Mouse (Mus musculus): ENCODE results near the gene Ppp4c. TPM values are rescaled to one million over a fixed set of nuclear protein-coding genes. Genes with fewer than 3 reads are reported as not detected.

Gene Ppp4c
- polyA plus RNA-seq, 1 experiment = 111 TPM

DNA sequence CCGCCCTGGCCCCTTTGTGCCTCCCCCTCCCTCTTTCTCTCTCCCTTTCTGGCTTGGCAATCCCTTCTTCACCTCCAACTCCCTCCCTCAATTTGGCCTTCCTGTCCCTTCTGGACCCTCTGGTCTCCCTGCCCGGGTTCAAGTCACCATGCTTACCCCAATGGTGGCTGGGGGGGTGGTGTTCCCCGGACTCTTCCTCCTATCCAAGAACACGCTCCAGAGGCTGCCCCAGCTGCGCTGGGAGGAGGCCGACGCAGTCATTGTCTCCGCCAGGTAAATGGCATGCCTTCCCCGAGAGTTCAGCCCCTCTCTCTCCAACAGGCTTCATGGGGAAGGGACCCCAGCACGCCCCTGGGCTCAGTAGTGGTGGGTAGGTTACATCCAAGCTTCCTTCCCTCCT lies 31.6 kb upstream of the Ppp4c start:
- peak overlapping the region; percentile 34; the same call in 1 of the 2 replicates for H3K9ac ChIP-seq (ENCODE audit: low read depth, poor library complexity, severe bottlenecking)
- H3K27me3 ChIP-seq (ENCODE audit: control insufficient read depth, insufficient read depth, low read length, poor library complexity, severe bottlenecking) = no peaks in the 10 kb centered on the region
- H3K4me3 ChIP-seq (ENCODE audit: low read depth, low read length) = peak overlapping the region; percentile 3
- TF ChIP-seq EP300 (IDR thresholded peaks at IDR 0.05; ENCODE audit: insufficient read depth, low read depth, low read length) (no peak), CTCF (IDR thresholded peaks at IDR 0.05; ENCODE audit: low read depth, low read length) (no peak), POLR2A (IDR thresholded peaks at IDR 0.05; ENCODE audit: insufficient read depth, low read length) (no peak)
- H3K4me1 ChIP-seq (ENCODE audit: control insufficient read depth, insufficient read depth, low read length) = peaks cover 11% of the 10 kb centered on the region
- H3K9me3 ChIP-seq (replicated peaks; ENCODE audit: control insufficient read depth, insufficient read depth, low read length, poor library complexity, severe bottlenecking) = no peaks in the 10 kb centered on the region
- H3K27ac ChIP-seq (ENCODE audit: insufficient read depth, low read length) = no peak overlapping the region
- H3K36me3 ChIP-seq (ENCODE audit: control insufficient read depth, insufficient read depth, low read length, poor library complexity, severe bottlenecking) = no peaks in the 10 kb centered on the region

DNA sequence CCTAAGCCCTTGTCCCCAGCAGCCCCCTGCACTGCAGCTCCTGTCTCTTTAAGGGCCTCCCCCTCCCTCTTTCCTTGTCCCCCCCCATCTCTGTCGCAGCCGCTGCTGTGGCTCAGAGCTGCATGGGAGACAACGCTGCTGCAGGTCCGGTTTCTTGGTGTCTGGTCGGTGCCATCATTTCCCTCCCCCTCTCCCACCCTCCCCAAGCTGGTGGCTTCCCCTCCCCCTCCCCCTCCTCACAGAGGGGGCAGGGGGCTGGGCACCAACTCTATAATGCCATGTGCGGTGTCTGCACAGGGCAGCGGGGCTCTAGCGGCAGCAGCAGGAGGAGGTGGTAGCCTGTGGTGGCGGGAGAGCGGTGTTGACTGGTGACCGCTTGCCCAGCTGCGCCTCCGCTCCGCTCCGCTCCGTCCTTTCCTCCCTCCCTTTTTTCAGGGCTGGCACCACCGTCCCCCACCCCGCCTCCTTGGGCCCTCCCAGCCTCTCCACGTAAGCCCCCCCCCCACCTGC lies 31.0 kb upstream of the Ppp4c start:
- Histone ChIP-seq H3K27ac (ENCODE audit: insufficient read depth, low read length) (no peak overlapping the region), H3K4me3 (ENCODE audit: low read depth, low read length) (peak overlapping the region; percentile 56), H3K36me3 (ENCODE audit: control insufficient read depth, insufficient read depth, low read length, poor library complexity, severe bottlenecking) (no peaks in the 10 kb centered on the region), H3K4me1 (ENCODE audit: control insufficient read depth, insufficient read depth, low read length) (peaks cover 10% of the 10 kb centered on the region), H3K9me3 (replicated peaks; ENCODE audit: control insufficient read depth, insufficient read depth, low read length, poor library complexity, severe bottlenecking) (no peaks in the 10 kb centered on the region), H3K9ac (ENCODE audit: low read depth, poor library complexity, severe bottlenecking) (peak overlapping the region; percentile 34), H3K27me3 (ENCODE audit: control insufficient read depth, insufficient read depth, low read length, poor library complexity, severe bottlenecking) (no peaks in the 10 kb centered on the region)
- no peak for TF ChIP-seq CTCF (IDR thresholded peaks at IDR 0.05; ENCODE audit: low read depth, low read length)
- no peak for TF ChIP-seq POLR2A (IDR thresholded peaks at IDR 0.05; ENCODE audit: insufficient read depth, low read length)
- no peak for TF ChIP-seq EP300 (IDR thresholded peaks at IDR 0.05; ENCODE audit: insufficient read depth, low read depth, low read length)

DNA sequence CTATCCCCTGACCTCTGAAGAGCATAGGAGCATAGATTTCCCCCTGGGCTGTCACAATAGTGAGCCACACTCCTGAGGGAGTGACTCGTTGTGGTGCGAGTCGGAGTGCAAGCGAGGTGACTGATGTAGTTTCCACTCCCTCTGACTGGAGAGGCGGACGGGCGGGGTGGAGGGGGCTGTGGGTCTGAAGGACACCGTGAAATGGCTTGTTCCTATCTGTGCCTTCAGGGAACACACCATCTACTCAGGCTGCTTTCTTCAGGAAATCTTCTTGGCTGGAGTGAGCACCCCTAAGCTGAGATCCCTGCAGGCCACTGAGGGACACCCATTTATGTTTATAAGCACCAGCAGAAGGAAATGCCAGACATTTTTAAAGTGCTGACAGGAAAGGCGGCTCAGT lies 30.4 kb upstream of the Ppp4c start:
- Histone ChIP-seq H3K36me3 (ENCODE audit: control insufficient read depth, insufficient read depth, low read length, poor library complexity, severe bottlenecking) (no peaks in the 10 kb centered on the region), H3K9me3 (replicated peaks; ENCODE audit: control insufficient read depth, insufficient read depth, low read length, poor library complexity, severe bottlenecking) (no peaks in the 10 kb centered on the region), H3K4me1 (ENCODE audit: control insufficient read depth, insufficient read depth, low read length) (peaks cover 10% of the 10 kb centered on the region), H3K27me3 (ENCODE audit: control insufficient read depth, insufficient read depth, low read length, poor library complexity, severe bottlenecking) (no peaks in the 10 kb centered on the region), H3K9ac (ENCODE audit: low read depth, poor library complexity, severe bottlenecking) (peak overlapping the region; percentile 34), H3K4me3 (ENCODE audit: low read depth, low read length) (no peak overlapping the region), H3K27ac (ENCODE audit: insufficient read depth, low read length) (no peak overlapping the region)
- TF ChIP-seq EP300 (IDR thresholded peaks at IDR 0.05; ENCODE audit: insufficient read depth, low read depth, low read length) (no peak), CTCF (IDR thresholded peaks at IDR 0.05; ENCODE audit: low read depth, low read length) (no peak), POLR2A (IDR thresholded peaks at IDR 0.05; ENCODE audit: insufficient read depth, low read length) (no peak)

DNA sequence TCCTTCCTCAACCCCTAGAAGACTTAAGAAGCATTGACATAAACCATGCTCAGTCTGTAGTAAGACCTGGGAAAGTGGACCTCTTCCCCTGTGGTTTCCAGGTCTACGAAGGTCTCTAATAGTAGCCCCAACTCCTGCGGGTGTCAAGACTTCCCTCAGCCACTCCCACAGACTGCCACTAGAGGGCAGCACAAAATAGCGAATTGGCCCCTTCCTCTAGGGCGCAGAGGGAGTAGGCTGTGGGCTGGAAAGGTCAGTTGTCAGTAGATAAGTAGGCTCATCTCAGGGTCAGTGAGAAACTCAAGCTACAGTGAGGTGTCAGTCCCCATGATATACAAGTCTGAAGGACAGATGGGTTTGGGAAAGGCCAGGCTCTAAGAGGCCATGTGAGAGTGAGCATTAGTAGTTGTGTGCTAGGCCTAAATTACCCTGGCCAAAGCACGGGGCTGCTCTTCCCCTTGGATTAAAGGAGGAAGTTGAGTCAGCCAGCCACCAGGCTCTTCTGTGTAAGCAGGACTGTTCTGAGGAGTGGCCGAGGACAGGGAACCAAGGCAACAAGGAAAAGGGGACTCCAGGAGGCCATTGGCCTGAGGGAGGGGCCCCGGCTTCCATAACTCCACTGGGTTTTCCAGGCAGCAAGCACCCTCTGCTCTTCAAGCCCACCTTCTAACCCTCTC lies 29.7 kb upstream of the Ppp4c start:
- H3K9ac ChIP-seq (ENCODE audit: low read depth, poor library complexity, severe bottlenecking) = no peak overlapping the region

DNA sequence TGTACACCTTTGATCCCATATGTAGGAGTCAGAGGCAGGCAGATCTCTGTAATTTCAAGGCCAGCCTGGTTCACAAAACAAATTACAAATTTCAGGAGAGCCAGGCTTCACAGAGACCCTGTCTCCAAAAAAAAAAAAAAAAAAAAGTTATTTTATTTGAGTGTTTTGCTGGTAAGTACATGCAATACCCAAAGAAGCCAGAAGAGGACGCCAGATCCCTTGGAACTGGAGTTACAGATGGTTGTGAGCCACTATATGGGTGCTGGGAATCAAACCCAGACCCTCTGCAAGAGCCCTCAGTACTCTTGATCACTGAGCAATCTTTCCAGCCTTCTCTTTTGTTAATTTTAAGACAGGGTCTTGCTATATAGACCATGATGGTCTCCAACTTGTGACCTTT lies 26.5 kb upstream of the Ppp4c start:
- TF ChIP-seq POLR2A (IDR thresholded peaks at IDR 0.05; ENCODE audit: insufficient read depth, low read length) = no peak
- no peak for TF ChIP-seq CTCF (IDR thresholded peaks at IDR 0.05; ENCODE audit: low read depth, low read length)
- no peak for TF ChIP-seq EP300 (IDR thresholded peaks at IDR 0.05; ENCODE audit: insufficient read depth, low read depth, low read length)
- Histone ChIP-seq H3K9me3 (replicated peaks; ENCODE audit: control insufficient read depth, insufficient read depth, low read length, poor library complexity, severe bottlenecking) (no peaks in the 10 kb centered on the region), H3K4me3 (ENCODE audit: low read depth, low read length) (no peak overlapping the region), H3K4me1 (ENCODE audit: control insufficient read depth, insufficient read depth, low read length) (peaks cover 13% of the 10 kb centered on the region), H3K36me3 (ENCODE audit: control insufficient read depth, insufficient read depth, low read length, poor library complexity, severe bottlenecking) (no peaks in the 10 kb centered on the region), H3K27ac (ENCODE audit: insufficient read depth, low read length) (no peak overlapping the region), H3K9ac (ENCODE audit: low read depth, poor library complexity, severe bottlenecking) (no peak overlapping the region), H3K27me3 (ENCODE audit: control insufficient read depth, insufficient read depth, low read length, poor library complexity, severe bottlenecking) (no peaks in the 10 kb centered on the region)

More for the DNA sequence above, 29.7 kb upstream of the Ppp4c start:
- Histone ChIP-seq H3K9me3 (replicated peaks; ENCODE audit: control insufficient read depth, insufficient read depth, low read length, poor library complexity, severe bottlenecking) (no peaks in the 10 kb centered on the region), H3K4me3 (ENCODE audit: low read depth, low read length) (no peak overlapping the region), H3K27me3 (ENCODE audit: control insufficient read depth, insufficient read depth, low read length, poor library complexity, severe bottlenecking) (no peaks in the 10 kb centered on the region), H3K4me1 (ENCODE audit: control insufficient read depth, insufficient read depth, low read length) (peaks cover 10% of the 10 kb centered on the region), H3K36me3 (ENCODE audit: control insufficient read depth, insufficient read depth, low read length, poor library complexity, severe bottlenecking) (no peaks in the 10 kb centered on the region), H3K27ac (ENCODE audit: insufficient read depth, low read length) (no peak overlapping the region)
- TF ChIP-seq CTCF (IDR thresholded peaks at IDR 0.05; ENCODE audit: low read depth, low read length) (peak; percentile 99), EP300 (IDR thresholded peaks at IDR 0.05; ENCODE audit: insufficient read depth, low read depth, low read length) (peak; percentile 33; the same call in 1 of the 2 replicates), POLR2A (IDR thresholded peaks at IDR 0.05; ENCODE audit: insufficient read depth, low read length) (no peak)

DNA sequence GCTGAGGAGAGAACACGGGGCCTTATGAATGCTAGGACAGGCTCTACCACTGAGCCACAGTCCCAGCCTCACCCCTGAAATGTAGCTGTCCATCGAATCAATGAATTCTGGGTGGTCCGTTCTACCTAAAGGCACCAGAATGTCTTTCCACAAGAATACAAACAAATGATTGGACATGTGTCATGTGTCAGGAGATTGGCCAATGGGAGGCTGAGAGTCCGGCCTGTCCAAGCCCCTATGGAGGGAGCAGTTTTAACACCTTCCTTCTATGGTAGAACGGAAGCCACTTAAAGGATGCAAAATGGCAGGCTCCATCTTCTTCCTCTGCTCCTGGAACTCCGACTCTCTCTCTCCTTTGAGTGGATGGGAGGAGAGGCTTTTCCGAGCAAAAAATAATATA lies 25.3 kb upstream of the Ppp4c start:
- no peak overlapping the region for H3K27ac ChIP-seq (ENCODE audit: insufficient read depth, low read length)
- no peaks in the 10 kb centered on the region for H3K9me3 ChIP-seq (replicated peaks; ENCODE audit: control insufficient read depth, insufficient read depth, low read length, poor library complexity, severe bottlenecking)
- no peaks in the 10 kb centered on the region for H3K27me3 ChIP-seq (ENCODE audit: control insufficient read depth, insufficient read depth, low read length, poor library complexity, severe bottlenecking)
- no peak overlapping the region for H3K4me3 ChIP-seq (ENCODE audit: low read depth, low read length)
- H3K4me1 ChIP-seq (ENCODE audit: control insufficient read depth, insufficient read depth, low read length) = peaks cover 12% of the 10 kb centered on the region
- no peak overlapping the region for H3K9ac ChIP-seq (ENCODE audit: low read depth, poor library complexity, severe bottlenecking)
- TF ChIP-seq POLR2A (IDR thresholded peaks at IDR 0.05; ENCODE audit: insufficient read depth, low read length) = no peak
- TF ChIP-seq CTCF (IDR thresholded peaks at IDR 0.05; ENCODE audit: low read depth, low read length) = no peak
- TF ChIP-seq EP300 (IDR thresholded peaks at IDR 0.05; ENCODE audit: insufficient read depth, low read depth, low read length) = no peak
- H3K36me3 ChIP-seq (ENCODE audit: control insufficient read depth, insufficient read depth, low read length, poor library complexity, severe bottlenecking) = no peaks in the 10 kb centered on the region

All from ES-Bruce4 (cell line).